Mouse (Mus musculus): ENCODE results near the gene Tyrobp.

GRCm38 (mm10) chr7:30444154-30444970, 30.8 kb downstream of the Tyrobp start:
- TF ChIP-seq CTCF (IDR thresholded peaks at IDR 0.05; ENCODE audit: low read depth, low read length) = no peak
- TF ChIP-seq POLR2AphosphoS5 (IDR thresholded peaks at IDR 0.05; ENCODE audit: insufficient replicate concordance, low read depth, low read length) = no peak
- no peak for TF ChIP-seq TAL1 (conservative IDR thresholded peaks at IDR 0.05; ENCODE audit: low read depth, low read length)

Data from G1E (cell line).